Mouse (Mus musculus) adrenal gland (tissue): ENCODE results near the gene Csrp2.

ENCODE experiments used
- intact Hi-C: fragments of 180-260 bp; cut with DNase I; formaldehyde crosslinking; loops from one replicate; pipeline ENCODE4 v1.15.1; 2025
- long read RNA-seq, 2 experiments: library from polyadenylated mRNA; unstranded; transcript quantifications; one replicate each; pipeline ENCODE4 v2.0.0; 2020; ENCODE audit warnings: borderline replicate concordance in 1 of 2; ENCODE audit not compliant: insufficient replicate concordance in 1 of 2

The Csrp2 gene
- long read RNA-seq, experiment 1, transcript Csrp2-201 (6 exons, 1,384 nt): major isoform, 43 of 47 reads
- long read RNA-seq, experiment 1, partial matches to known transcripts: 1 of 47 reads
- long read RNA-seq, experiment 1, other reads (novel, unspliced or antisense): 2 of 47 reads
- long read RNA-seq, experiment 2, transcript Csrp2-201 (6 exons, 1,384 nt): major isoform, 64 of 78 reads
- long read RNA-seq, experiment 2, partial matches to known transcripts: 9 of 78 reads
- long read RNA-seq, experiment 2, other reads (novel, unspliced or antisense): 3 of 78 reads

DNA sequence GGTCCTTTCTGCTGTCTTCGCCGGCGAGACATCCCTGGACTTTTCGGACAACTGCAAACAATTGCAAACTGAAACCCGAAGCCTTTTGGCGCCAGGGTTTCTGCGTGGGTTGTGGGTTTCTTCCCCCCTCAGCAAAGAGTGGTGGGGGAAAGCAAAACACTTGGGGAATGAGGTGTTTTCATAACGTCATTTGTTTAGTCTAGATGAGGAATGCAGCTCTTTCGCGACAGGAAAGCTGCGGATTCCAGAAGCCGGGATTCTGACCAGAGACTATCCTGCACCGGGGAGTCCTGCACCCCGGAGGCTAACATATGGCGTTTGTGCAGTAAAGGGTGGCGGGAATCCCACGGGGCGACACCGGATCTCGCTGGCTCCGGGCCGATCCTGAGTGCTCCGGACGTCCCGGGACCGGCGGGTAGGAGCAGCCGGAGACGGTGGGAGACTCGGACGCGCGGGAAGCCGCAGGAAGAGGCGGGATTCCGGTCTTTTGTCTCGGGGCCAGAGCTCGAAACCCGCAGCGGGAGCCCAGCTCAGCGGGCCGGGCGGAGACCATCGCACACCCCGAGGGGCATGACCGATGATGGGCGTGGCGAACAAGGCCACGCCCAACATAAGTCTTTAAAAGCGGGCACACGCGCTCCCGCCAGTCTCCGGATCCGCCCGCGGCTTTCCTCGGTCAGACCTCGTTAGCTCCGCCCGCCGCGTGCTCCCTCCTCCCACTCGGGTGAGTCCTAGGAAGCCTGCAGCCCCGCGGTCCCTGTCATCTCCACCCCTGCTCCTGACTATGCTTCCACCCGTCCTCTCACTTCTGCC lies at the start of gene Csrp2:
Gene Csrp2 (plus strand): TSS at position 259 of the 813 bp plus-strand sequence.
- intact Hi-C loops: loop anchor here (5.0 kb wide), 1 partner anchor 33 kb away; no protein-coding TSS in a partner anchor

DNA sequence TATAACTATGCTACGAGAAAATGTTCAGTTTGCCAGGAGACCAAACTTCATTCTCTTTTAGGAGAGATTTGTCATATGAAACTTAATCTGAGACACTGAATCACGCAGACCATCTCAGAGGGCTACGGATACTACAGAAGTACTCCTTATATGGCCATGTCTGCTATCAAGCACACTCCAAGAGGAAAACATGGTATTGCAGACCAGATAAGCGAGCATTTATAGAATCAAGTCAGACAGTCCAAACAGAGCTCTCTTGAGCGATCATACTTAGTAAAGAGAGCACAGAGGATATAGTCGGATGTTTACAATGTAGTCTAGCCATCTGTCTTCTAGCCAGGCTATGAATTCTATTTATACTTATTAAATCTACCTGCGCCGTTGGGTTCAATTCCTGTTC lies 44.7 kb upstream of the Csrp2 start:
- intact Hi-C loops: no loop called here

DNA sequence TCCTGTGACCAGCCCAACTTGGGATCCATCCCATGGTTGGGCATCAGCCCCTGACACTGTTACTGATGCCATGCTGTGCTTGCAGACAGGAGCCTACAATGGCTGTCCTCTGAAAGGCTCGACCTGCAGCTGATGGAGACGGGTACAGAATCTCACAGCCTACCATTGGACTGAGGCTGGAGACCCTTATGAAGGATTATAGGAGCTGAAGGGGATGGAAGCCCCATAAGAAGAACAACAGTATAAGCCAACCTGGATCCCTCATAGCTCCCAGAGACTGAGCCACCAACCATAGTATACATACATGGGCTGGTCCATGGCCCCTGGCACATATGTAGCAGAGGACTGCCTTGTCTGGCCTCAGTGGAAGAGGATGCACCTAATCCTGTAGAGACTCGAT lies 42.6 kb upstream of the Csrp2 start:
- intact Hi-C loops: no loop called here

DNA sequence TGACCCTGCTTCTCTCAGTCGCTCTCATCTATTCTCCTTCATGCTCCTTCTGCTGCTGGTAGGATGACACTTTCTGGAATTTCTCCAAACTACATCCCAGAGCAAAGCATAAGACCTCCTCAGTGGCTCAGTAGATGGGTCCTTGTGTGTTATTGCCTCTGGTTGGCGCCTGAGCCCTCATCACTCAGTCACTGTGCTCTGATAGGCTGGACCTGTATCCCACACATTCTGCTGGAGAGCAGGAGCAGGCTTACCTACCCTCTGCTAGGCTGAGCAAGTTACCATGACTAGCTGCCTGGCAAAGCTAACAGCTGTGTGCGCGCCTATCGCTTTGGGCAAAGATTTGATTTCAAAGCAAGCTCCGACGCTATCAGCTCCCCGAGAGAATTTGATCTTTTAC lies 41.7 kb upstream of the Csrp2 start:
- intact Hi-C loops: no loop called here

DNA sequence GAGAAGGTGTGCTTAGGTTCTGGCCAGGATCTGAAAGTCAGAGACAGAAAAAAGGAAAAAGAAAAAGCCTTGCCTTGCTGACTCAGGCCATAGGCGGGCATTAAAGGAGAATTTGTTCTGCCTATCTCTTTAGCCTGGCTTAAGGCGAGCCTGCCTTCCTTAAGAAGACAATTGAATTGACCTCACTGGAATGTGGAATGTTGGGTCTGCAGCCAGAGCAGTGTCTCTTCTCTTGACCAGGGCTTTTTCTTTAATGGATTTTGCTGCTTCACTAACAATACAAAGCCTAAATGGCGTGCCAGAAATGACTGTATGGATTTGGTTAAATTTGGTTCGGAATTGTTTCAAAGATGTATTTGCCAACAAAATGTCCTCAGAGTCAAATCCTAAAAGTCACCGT lies 40.9 kb upstream of the Csrp2 start:
- intact Hi-C loops: no loop called here

DNA sequence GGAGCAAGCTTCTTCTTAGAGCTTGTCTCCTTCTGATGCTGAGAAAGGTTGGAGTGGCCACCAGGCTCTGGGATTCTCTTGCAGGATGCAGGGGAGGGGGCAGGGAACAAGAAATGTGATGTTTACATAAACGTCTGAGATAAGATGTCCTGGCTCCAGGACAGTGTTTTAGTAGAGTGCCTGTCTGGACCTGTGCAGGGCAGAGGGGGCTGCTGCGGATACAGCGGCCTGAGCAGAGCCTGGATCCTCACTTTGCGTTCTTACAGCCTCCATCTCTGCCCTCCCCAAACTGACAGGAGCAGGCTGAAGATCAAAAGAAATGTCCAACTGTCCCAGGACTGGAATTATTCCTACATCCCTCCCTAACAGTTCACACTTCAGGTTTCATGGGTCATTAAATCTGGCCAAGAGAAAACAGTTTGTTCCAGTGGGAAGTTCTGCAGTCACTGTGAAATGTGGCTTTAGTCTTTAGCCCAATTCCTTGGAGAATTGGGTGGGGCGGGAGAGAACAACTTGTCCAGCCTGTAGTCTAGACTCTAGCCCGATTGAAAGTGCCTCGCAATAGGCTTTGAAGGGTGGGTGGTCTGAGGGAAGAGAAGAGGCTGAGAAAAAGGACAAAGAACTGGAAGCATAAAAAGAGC lies 40.0 kb upstream of the Csrp2 start:
- intact Hi-C loops: no loop called here

DNA sequence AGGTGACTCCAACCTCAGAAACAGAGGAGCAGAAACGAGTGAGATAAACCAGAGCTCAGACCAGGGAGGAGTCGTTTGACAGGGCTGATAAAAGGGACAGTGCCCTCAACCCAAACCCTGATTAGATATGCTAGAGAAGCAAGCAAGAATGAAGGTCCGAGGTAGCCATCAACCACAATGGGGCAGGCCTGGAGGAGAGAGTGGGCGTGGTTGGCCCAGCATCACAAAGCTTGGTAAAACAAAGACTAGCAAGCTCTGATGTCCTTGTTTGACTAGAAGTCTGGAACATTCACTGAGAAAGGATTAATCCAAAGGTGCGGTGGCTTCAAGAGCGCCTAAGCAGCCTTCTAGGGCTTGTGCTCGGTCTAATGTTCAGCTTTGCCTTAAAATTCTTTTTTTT lies 38.2 kb upstream of the Csrp2 start:
- intact Hi-C loops: no loop called here

DNA sequence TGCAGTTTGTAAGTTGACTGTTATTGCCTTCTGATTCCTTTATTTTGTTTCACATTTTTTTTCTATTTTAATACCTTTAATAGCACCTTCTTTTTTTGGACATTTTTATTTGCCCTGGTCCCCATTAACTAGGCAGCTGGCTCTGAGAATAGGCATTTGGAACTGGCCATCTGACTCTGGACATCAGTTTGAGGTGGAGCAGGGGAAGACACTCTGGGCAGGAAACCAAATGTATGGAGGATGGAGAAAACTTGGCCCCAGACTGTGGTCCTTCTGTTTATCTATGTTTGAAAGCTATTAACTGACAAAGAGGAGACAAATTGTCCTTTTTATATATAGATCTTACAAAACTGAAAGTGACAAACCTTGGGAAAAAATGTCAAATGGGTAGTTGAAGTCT lies 36.9 kb upstream of the Csrp2 start:
- intact Hi-C loops: no loop called here

DNA sequence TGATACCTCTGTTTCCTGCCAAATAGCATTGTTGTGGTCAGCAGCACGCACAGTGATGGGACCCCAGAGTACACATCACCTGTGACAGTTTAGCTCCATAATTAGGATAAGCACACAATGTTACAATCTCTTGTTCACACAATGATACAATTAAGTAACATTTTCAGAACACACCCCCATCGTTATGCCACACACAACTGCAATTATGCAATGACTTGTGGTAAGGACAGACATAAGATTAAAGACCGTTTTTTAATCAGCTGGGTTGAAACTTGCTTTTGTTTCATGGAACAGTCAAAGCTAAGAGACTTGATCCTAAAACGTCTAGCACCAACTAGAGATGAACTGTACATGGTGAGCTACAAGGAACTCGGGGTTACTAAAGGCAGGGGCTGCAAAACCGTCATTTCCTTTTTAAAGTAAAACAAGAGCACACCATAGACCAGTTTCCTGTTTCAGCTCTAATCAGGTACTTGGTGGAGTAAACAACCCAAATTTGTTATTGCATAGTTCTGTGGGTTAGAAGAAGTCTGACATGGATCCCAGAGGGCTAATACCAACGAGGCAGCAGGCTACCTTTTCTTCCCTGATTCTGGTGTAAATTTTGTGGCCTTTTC lies 28.8 kb upstream of the Csrp2 start:
- intact Hi-C loops: no loop called here

DNA sequence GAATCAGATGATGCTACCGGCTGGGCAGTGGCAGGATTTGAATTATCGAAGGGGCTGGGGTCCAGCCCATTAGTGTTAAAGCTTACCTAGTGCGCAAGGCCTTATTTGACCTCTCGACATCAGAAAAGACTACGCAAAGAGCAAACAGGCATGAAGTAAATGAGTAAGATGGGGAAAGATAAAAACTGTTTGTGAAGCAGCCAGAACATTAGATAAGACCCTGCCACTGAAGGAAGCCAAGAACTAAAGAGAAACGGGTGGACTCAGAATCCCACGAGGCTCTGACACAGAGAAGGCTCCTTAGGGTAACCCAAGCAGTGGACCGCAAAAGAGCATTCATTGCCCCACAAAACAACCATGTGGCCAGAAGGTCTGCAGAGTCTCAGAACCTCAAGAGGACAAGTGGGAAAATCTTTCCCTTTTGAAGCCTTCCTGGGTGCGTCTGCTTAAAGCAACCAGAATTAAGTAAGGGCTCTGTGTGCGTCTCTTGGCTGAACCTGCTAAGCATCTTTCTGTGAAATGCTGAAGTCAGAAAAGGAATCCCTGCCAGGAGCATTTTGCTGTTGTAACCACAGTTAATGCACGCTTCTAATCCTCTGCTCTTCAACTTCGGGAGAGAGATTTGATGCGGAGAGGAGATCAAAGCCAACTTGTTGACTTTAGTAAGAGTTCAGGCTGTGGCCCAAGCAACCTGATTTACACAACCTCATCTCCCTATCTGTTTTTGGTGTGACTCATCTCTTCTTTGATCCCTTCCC lies 19.7 kb upstream of the Csrp2 start:
- intact Hi-C loops: no loop called here

DNA sequence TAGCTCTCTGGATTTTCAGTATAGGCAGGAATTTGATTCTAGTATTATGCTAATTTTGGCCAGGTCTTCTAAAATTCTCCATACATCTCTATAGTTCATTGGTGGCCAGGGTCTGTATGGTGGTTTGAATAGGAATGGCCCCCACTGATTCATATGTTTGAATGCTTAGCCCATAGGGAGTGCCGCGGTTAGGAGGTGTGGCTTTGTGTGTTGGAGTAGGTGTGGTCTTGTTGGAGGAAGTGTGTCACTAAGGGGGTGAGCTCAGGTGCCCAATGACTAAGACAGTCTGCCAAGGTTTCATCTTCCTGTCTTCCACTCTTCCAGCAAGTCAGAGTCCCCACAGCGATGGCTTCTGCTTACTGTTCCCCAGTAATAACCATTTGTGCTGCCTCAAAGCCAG lies 15.7 kb upstream of the Csrp2 start:
- intact Hi-C loops: no loop called here

DNA sequence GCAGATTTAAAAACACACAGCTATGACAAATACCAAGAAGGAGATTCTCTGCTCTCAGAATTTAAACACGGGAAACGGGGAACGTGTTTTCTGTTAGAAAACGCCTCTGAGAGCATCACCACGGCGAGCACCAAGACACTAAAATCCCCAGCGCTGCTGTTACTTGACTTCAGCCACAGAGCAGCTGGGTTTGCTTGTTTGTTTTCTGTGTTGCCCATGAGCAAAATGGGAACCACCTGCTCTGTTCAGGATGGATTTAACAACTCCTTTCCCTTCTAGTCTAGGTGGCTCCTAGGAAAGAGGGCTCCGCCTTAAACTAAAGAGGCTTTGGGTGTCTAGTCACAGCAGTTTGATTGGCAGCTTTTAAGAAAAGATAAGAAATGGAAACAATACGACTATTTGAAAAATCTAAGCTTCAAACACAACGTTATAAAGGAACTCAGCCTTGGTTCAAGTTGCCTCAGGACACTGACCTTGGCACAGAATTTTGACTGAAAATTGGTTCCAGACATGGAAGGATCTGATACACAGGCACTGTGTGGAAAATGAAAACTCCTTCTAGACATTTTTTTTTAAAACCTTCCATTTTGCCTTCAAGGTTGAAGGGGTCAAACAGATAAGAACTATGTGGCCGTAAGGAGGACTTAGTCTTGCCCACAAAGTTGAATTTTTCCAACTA lies 2.8 kb upstream of the Csrp2 start:
- intact Hi-C loops: loop anchor here (5.0 kb wide), 1 partner anchor 35 kb away; no protein-coding TSS in a partner anchor

DNA sequence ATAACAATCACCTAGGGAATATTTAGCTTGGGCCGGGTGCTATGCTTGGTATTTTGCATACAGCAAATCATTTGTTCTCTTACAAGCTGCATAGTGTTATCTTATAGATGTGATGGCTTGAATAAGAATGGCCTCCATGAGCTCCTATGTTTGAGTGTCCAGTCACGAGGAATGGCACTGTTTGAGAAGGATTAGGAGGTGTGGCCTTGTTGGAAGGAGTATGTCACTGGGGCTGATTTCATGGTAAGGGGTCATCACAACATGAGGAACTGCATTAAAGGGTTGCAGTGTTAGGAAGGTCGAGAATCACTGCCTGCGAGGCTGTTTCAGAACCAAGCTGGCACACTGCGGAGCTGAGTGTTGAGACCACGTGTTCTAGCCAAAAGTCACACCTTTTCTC lies 2.1 kb upstream of the Csrp2 start:
- intact Hi-C loops: loop anchor here (5.0 kb wide), 1 partner anchor 35 kb away; no protein-coding TSS in a partner anchor

DNA sequence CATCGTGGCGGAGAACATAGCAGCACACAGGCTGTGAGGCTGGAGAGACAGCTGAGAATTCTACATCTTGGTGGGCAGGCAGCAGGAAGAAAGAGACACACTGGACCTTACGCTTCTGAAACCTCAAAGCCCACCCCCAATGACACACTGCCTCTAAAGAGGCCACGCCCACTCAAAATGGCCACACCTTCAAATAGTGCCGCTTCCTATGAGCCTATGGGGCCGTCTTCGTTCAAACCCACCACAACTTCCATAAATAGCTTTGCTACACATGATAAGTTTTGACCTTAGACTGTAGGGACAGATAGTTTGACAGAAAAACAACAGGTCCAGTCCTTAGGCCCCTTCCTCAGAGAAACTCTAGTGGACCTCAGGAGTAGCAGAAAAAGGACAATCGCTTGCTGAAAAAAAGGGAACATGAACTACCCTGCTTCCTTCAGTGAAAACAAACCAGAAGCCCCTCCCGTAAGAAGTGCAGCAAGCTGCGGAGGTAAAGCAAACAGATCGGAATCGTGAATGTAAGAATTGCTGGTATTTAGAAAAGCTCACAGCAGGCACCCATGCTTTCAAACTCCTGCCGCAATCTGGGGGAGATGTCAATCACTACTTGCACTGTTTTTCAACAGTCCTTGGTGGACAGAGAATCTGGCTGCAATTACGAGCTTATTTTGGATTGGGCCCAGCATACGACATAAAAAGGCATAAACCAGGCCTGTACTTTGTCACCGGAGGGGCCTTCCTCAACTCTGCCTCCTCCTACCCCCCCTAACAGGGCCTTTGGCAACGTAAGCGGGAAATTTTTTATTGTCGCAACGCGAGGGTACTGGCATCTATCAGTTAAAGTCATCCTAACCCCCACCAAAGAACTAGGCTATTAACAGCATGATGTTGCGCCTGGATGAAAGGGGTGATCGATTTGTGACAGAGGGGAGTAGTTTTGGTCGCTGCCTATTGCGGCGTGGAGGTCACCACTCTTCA lies 886 bp upstream of the Csrp2 start:
- intact Hi-C loops: loop anchor here (5.0 kb wide), 1 partner anchor 34 kb away; no protein-coding TSS in a partner anchor

DNA sequence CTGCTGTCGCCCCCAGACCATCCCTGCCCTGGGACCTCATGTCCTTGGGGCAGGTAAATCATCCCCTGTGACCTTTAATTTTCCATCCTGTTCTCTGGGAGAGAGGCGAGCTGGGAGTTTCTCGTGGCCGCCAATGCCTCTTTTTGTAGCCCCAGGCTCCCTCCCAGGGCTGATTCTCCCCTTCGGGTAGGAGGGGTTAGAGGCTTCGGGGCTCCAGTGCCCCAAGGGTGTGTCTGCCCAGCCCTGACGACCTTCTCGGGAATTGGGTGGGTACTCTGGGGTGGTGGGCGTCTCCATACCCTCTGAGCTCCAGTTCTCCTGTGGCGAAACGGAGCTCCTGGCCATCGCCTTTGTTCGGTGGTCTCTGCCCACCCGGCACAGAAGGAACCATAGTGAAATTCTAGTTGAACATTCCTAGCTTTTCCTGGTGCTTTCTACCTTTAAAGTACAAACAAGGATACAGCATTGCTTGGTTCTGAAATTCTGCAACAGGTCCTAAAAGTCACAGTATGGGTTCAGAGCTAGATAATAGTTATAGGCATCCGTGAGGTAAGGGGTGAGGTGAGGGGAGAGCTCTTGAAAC lies 870 bp downstream of the Csrp2 start:
- intact Hi-C loops: no loop called here

DNA sequence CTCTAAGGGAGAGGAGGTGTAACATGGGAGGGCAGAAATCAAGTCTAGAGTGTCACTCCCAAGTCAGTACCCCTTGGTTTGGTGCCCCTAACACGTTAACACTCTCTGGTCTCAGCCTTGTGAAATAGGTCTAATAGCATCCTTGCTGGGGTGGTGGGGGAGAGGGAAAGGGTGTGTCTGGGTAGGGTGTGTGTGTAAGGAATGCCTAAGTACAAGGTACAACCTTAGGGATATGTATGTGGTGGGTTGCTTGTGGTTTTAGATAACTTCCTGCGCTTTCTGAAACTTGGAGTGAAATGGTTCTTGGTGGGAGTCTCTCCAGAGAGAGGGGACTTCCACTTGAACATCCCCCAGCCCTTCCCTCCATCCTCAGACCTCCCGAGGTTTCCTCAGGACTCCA lies 2.3 kb downstream of the Csrp2 start:
- intact Hi-C loops: no loop called here

DNA sequence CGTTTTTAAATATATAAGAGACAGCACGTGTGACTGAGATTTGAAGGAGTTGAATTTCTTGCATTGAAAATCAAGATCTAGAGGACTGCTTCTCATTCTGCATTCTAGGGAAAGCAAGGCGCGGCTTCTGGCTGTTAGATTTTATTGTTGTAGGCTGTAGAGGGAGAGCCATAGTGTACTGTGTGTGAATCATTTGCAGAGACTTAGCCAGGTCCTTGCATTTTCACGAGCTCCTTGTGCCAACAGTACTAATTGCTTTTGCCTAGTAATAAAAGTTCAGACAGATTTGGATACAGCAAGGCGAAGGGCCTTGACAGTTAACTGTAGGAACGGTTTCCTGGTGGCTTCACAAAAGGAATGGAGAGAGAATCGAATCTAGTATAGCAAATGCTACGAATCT lies 3.0 kb downstream of the Csrp2 start:
- intact Hi-C loops: no loop called here

DNA sequence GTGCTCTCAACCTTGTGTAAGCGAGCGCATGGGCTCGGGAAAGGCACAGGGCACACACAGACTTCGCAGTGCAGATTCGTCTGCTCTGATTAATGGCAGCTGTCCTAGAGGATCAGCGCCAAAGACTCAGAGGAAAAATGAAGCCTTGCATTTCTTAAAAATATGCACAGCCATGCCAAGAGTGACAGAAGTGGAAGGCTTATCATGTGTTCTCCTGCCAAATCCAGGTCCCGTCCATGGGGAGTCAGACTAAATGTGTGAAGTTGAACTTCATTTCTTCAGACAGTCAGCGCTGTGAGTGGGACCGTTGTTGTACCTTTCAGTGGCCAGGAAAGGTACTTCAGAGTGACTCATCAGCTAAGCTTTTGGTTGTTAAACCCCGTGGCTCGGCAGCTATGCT lies 7.9 kb downstream of the Csrp2 start:
- intact Hi-C loops: no loop called here

DNA sequence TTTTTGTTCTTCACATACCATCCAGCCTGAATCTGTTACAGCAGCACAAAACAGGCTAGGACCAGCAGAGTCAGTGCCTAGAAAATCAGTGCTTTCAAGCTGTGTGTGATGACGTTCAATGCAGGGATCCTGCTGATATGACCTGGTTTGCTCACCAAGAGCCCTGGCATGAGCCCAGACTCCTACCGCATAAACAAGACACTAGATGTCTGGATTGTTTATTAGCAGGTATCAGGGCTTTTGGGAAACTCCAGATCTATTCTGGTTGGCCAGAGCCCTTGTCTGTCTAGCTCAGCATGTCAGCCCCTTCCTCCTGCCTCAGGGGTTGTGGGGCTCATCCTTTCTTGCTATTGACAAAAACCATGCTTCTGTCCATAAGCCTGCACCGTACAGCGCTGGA lies 10.2 kb downstream of the Csrp2 start:
- intact Hi-C loops: no loop called here
